Comparison of ENCODE assay signal across 18 mouse cellular contexts in the genomic region with DNA sequence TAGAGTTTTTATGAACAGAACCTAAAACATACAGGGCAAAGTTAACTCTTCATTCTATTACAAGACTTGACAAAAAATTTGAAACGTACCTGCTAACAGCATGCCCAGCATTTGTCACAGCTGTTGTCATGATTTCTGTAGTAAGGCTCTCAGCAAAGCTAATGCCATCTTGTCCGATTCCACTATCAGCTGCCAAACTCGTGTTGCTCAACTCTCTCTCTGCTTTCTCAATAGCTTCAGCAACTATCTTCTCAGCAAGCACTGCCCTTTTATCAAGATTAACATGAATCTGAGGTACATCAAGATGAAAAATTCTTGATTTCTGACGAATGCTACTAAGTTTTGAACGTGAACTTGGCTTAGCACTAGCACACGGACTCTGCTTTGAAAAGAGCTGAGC. TPM values are rescaled to one million over a fixed set of nuclear protein-coding genes. Genes with fewer than 3 reads are reported as not detected.
DNase-seq lines count a peak whose midpoint lies in the region; ATAC-seq and TF ChIP-seq lines count a peak whose summit lies in the region.
"Had no signal": no experiment of that assay in that cellular context is flagged by ENCODE, and none has a peak within 500 bp of the region (broad histone marks: within the 10 kb centered on the region; RNA-seq: fewer than 3 reads in every experiment).

No protein-coding gene starts in this region.

- TF ChIP-seq POLR2A in liver, adult 2 months (IDR thresholded peaks at IDR 0.05; ENCODE audit: extremely low read depth, insufficient read depth, low read length), result no peak

- H3K27ac ChIP-seq in liver, adult 2 months (replicated peaks; ENCODE audit: insufficient read depth, low read depth, low read length), result no peak overlapping the region
- H3K27ac ChIP-seq in liver, embryonic 12.5 days, result no peak overlapping the region
- H3K27ac ChIP-seq in liver, embryonic 11.5 days (ENCODE audit: low read depth, low read length), result no peak overlapping the region
- H3K27ac ChIP-seq: gastrocnemius, adult 2 months; hindbrain, embryonic 12.5 days; hindbrain, embryonic 15.5 days had no signal

- no peaks in the 10 kb centered on the region for H3K79me2 ChIP-seq in liver, adult 2 months (ENCODE audit: control insufficient read depth, insufficient read depth, low read length)

- no peaks in the 10 kb centered on the region for H3K4me1 ChIP-seq in liver, adult 2 months (ENCODE audit: control insufficient read depth, insufficient read depth, low read length)
- no peaks in the 10 kb centered on the region for H3K4me1 ChIP-seq in liver, embryonic 12.5 days
- H3K4me1 ChIP-seq in liver, embryonic 11.5 days (replicated peaks; ENCODE audit: control insufficient read depth, insufficient read depth, low read length), result no peaks in the 10 kb centered on the region
- H3K4me1 ChIP-seq: hindbrain, embryonic 12.5 days; hindbrain, embryonic 15.5 days had no signal

- no peaks in the 10 kb centered on the region for H3K27me3 ChIP-seq in liver, adult 2 months (ENCODE audit: control insufficient read depth, insufficient read depth, low read length)
- H3K27me3 ChIP-seq in liver, embryonic 12.5 days (replicated peaks), result no peaks in the 10 kb centered on the region
- no peaks in the 10 kb centered on the region for H3K27me3 ChIP-seq in liver, embryonic 11.5 days (replicated peaks; ENCODE audit: control insufficient read depth, insufficient read depth, low read length)
- H3K27me3 ChIP-seq: hindbrain, embryonic 12.5 days; hindbrain, embryonic 15.5 days had no signal

- H3K9ac ChIP-seq in liver, adult 2 months (ENCODE audit: low read depth, low read length), result no peak overlapping the region
- no peak overlapping the region for H3K9ac ChIP-seq in liver, embryonic 12.5 days
- H3K9ac ChIP-seq in liver, embryonic 11.5 days (ENCODE audit: low read depth, low read length), result no peak overlapping the region
- H3K9ac ChIP-seq: forebrain, postnatal 0 days; hindbrain, embryonic 12.5 days; hindbrain, embryonic 15.5 days had no signal

- 29% methylated on average over 6 of the region's 6 CpGs for whole genome bisulfite sequencing in liver, adult 2 months
- 74% methylated on average over 6 of the region's 6 CpGs for WGBS in liver, embryonic 12.5 days (ENCODE audit: insufficient replicate concordance)
- 84% methylated on average over 6 of the region's 6 CpGs for WGBS in liver, embryonic 11.5 days

- H3K9me3 ChIP-seq in liver, embryonic 12.5 days (replicated peaks), result no peaks in the 10 kb centered on the region
- no peaks in the 10 kb centered on the region for H3K9me3 ChIP-seq in liver, embryonic 11.5 days (ENCODE audit: control insufficient read depth, low read length)
- H3K9me3 ChIP-seq: hindbrain, embryonic 12.5 days; hindbrain, embryonic 15.5 days had no signal

- H3K4me3 ChIP-seq in liver, adult 2 months (ENCODE audit: insufficient read depth, low read depth, low read length), result no peak overlapping the region
- no peak overlapping the region for H3K4me3 ChIP-seq in liver, embryonic 12.5 days
- H3K4me3 ChIP-seq in liver, embryonic 11.5 days (ENCODE audit: low read depth, low read length), result no peak overlapping the region
- H3K4me3 ChIP-seq: gastrocnemius, adult 2 months; hindbrain, embryonic 12.5 days; hindbrain, embryonic 15.5 days had no signal

- peaks cover 57% of the 10 kb centered on the region for H3K36me3 ChIP-seq in liver, adult 2 months (ENCODE audit: control insufficient read depth, insufficient read depth, low read length)
- peaks cover 90% of the 10 kb centered on the region for H3K36me3 ChIP-seq in liver, embryonic 12.5 days
- peaks cover 41% of the 10 kb centered on the region for H3K36me3 ChIP-seq in liver, embryonic 11.5 days (ENCODE audit: control insufficient read depth, insufficient read depth, low read length)

- DNase-seq in adrenal gland, adult 2 months, result peak; percentile 27
- DNase-seq in adrenal gland, adult 18-20 months (ENCODE audit: low spot score in 2 of 2), result no peak
- peak; percentile 82 for DNase-seq in liver, adult 2 months (ENCODE audit: extremely low read depth, low read depth, low spot score)
- peak; percentile 23 for DNase-seq in 416B (ENCODE audit: low read depth)
- DNase-seq in fat pad, adult 2 months (ENCODE audit: extremely low read depth, low read depth, low spot score), result peak; percentile 31
- DNase-seq in liver, embryonic 11.5 days (ENCODE audit: low spot score), result no peak
- DNase-seq: B cell, adult 2 months; cerebellum, adult 18-20 months; cerebellum, adult 9-10 months; cerebellum, postnatal 14 days; forebrain, postnatal 0 days; gastrocnemius, adult 2 months; gastrocnemius, postnatal 14 days had no signal

- no peak overlapping the region for H3K4me2 ChIP-seq in liver, embryonic 12.5 days
- H3K4me2 ChIP-seq in liver, embryonic 11.5 days, result no peak overlapping the region
- H3K4me2 ChIP-seq: heart, embryonic 11.5 days; hindbrain, embryonic 12.5 days; hindbrain, embryonic 15.5 days had no signal

- TF ChIP-seq CTCF in liver, adult 2 months (IDR thresholded peaks at IDR 0.05; ENCODE audit: low read depth, low read length), result no peak

- ATAC-seq in liver, embryonic 12.5 days, result no peak
- ATAC-seq in liver, embryonic 11.5 days (replicated peaks; ENCODE audit: low FRiP score), result no peak
- ATAC-seq: forebrain, embryonic 14.5 days had no signal

RNA-seq across cellular contexts. Expression of gene Akap11, which starts 26.8 kb away (rescaled TPM):
- total RNA-seq in adrenal gland, adult 2 months (2021), result 10 to 100 TPM; 38.1 to 46.0 TPM
- polyA plus RNA-seq in adrenal gland, adult 2 months (2012; rRNA removed), result 1.4 and 1.7 TPM in 2 replicates
- 10 to 100 TPM; 37.1 to 46.8 TPM for total RNA-seq in adrenal gland, adult 18-20 months (2021)
- 36.0 and 37.5 TPM in 2 replicates for total RNA-seq in liver, adult 2 months (2014; rRNA removed)
- 2.9 and 3.3 TPM in 2 replicates for polyA plus RNA-seq in liver, adult 2 months (2012; rRNA removed)
- 9.5 and 11.2 TPM in 2 replicates for polyA plus RNA-seq in liver, embryonic 12.5 days (2016; fragmentation: Nextera tagmentation; extraction: Ambion mirVana)
- polyA plus RNA-seq in liver, embryonic 11.5 days (2014; fragmentation: Nextera tagmentation; extraction: Ambion mirVana), result 10.0 and 10.1 TPM in 2 replicates

Comparison
In these comparisons a context has a peak if more than half of its experiments do, and no peak if none do; other contexts are left out.
1. DNase-seq: peak in adrenal gland, adult 2 months (single experiment), liver, adult 2 months (single experiment), 416B (single experiment) and fat pad, adult 2 months (single experiment); none in adrenal gland, adult 18-20 months (0 of 2) and liver, embryonic 11.5 days (single experiment).